Mouse (Mus musculus) forebrain, embryonic 10.5 days (tissue): ENCODE results near the gene Trp73. TPM values are rescaled to one million over a fixed set of nuclear protein-coding genes. Genes with fewer than 3 reads are reported as not detected.

Source experiments
- DNase-seq: peaks from one replicate; pipeline ENCODE4 v3.0.0-alpha.2; 2017; ENCODE audit warnings: low spot score; ENCODE audit errors: extremely low spot score
- H3K27ac ChIP-seq: fragments of 300-500 bp; sonication (generic); 2 replicates; pipeline ENCODE4 v1.5.1; 2016; ENCODE audit warnings: mild to moderate bottlenecking
- H3K27me3 ChIP-seq: fragments of 300-500 bp; sonication (generic); 2 replicates; pipeline ENCODE4 v1.6.1; 2016; ENCODE audit warnings: mild to moderate bottlenecking; ENCODE audit not compliant: poor library complexity, severe bottlenecking
- H3K36me3 ChIP-seq: fragments of 300-500 bp; sonication (generic); replicated peaks from 2 replicates; pipeline ENCODE4 v1.6.1; 2016; ENCODE audit warnings: mild to moderate bottlenecking, moderate library complexity
- H3K4me1 ChIP-seq: fragments of 300-500 bp; sonication (generic); 2 replicates; pipeline ENCODE4 v1.6.1; 2016
- H3K4me3 ChIP-seq: fragments of 300-500 bp; sonication (generic); 2 replicates; pipeline ENCODE4 v1.5.1; 2016; ENCODE audit warnings: mild to moderate bottlenecking, moderate library complexity
- H3K9me3 ChIP-seq: fragments of 300-500 bp; sonication (generic); 2 replicates; pipeline ENCODE4 v1.6.1; 2016; ENCODE audit warnings: mild to moderate bottlenecking, moderate library complexity
- WGBS: fragments of 180-500 bp; shearing (Covaris S2); methylation state at CpG from one replicate; pipeline ENCODE4 v1.1.7; 2016; 5-methylcytosine and 5-hydroxymethylcytosine counted together
- polyA plus RNA-seq: library from polyadenylated mRNA; unstranded; fragments of >200 nt; fragmentation: Nextera tagmentation; extraction: Ambion mirVana; gene quantifications from 2 replicates; pipeline ENCODE4 v1.2.1, GENCODE M21; 2016

The Trp73 gene
- polyA plus RNA-seq, 1 experiment from 2014 or later: 4.5 TPM

DNA sequence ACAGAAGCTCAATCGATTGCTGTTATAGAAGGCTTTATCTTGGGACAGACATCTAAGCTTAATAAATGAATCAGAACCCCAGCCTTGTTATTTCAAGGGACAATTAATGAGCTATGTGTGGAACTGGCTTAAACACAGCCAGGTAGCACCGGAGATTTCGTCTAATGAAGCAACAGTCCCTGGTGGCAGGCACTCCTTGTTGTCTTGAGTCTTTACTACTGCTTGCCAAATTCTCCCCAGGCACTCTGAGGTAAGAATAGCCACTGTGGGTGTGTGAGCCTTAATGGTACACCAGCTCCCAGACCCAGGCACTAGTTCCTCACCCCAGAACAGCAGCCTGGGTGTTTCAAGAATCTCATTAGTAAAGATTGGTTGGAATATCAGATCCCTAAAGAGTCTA lies 88.6 kb downstream of the Trp73 start:
- H3K9me3 ChIP-seq: no peaks in the 10 kb centered on the region
- H3K27me3 ChIP-seq: no peaks in the 10 kb centered on the region
- 90% methylated on average over 3 of the region's 3 CpGs for WGBS
- H3K27ac ChIP-seq: no peak overlapping the region
- no peak overlapping the region for H3K4me3 ChIP-seq
- no peak for DNase-seq
- H3K4me1 ChIP-seq: no peaks in the 10 kb centered on the region
- H3K36me3 ChIP-seq: no peaks in the 10 kb centered on the region

GRCm38 (mm10) chr4:154045837-154046236 lies 94.2 kb downstream of the Trp73 start:
- no peaks in the 10 kb centered on the region for H3K36me3 ChIP-seq
- H3K9me3 ChIP-seq: no peaks in the 10 kb centered on the region
- H3K27ac ChIP-seq: no peak overlapping the region
- no peak for DNase-seq
- no peak overlapping the region for H3K4me3 ChIP-seq
- whole genome bisulfite sequencing: 66% methylated on average over 5 of the region's 5 CpGs
- H3K27me3 ChIP-seq: no peaks in the 10 kb centered on the region
- H3K4me1 ChIP-seq: no peaks in the 10 kb centered on the region

DNA sequence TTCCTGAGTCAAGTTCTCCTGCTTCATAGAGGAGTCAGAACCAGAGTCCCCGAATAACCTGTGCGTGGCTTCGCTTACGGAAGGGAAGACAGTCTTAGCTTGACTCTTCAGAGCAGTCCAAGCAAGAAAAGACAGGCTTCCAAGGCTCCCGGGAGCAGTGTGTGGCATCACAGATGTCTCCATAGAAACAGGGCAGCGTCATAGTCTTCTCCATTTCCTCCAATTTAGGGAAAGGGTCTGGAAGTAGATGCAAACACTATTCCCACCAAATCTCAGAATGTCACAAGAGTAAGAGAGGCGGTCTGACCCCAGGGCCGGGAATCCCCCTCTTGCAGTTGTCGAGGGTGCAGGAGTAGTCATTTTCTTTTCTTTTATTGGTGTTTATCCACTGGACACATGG lies 97.4 kb downstream of the Trp73 start, which contains the start of gene Ccdc27:
Gene Ccdc27, minus strand, starts transcription at position 101 of the 400 bp plus-strand sequence.
- 84% methylated on average over 9 of the region's 9 CpGs for WGBS
- Histone ChIP-seq H3K27me3 (no peaks in the 10 kb centered on the region), H3K27ac (no peak within 1 kb of the TSS), H3K9me3 (no peaks in the 10 kb centered on the region), H3K4me1 (no peaks in the 10 kb centered on the region), H3K4me3 (no peak within 1 kb of the TSS), H3K36me3 (no peaks in the 10 kb centered on the region)
- no peak for DNase-seq

DNA sequence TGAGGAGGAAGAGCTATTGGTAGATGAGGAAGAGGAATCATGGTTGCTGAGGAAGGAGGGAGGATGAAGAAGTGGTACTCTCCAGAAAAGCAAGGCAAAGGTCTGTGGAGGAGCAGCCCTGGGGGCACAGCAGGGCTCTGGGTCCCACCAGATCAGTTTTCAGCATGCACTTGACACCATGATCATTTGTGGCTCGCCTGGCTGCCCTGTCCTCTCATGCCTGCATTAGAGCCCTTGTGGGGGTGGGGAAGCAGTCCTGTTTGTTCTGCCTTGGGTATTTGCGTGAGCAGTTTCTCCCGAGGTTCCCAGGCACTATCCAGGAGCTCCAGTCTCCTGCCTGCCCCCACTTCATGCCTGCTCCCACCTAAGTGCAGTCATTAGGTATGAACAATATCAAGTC lies 102.9 kb downstream of the Trp73 start:
- Histone ChIP-seq H3K4me3 (no peak overlapping the region), H3K27me3 (peaks cover 3% of the 10 kb centered on the region; the same call in 1 of the 2 replicates), H3K9me3 (no peaks in the 10 kb centered on the region), H3K27ac (no peak overlapping the region), H3K4me1 (peaks cover 2% of the 10 kb centered on the region; the same call in 1 of the 2 replicates), H3K36me3 (no peaks in the 10 kb centered on the region)
- WGBS: 52% methylated on average over 3 of the region's 3 CpGs
- DNase-seq: no peak

DNA sequence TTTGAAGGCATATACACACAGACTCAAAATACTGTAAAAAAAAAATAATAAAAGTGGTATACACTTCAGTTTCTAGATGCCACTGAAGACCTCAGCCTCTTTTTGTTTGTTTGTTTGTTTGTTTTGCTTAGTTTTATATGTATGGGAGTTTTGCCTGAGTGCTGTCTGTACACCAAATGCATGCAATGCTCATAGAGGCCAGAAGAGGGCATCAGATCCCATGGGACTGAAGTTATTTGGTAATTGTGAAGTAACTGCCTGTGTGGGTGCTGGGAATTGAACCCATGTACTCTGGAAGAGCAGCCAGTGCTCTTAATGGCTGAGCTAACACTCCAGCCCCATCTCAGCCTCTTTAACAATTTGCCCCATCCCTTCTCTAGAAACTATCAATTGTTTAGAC lies 111.4 kb downstream of the Trp73 start:
- H3K9me3 ChIP-seq: no peaks in the 10 kb centered on the region
- no peak overlapping the region for H3K27ac ChIP-seq
- DNase-seq: no peak
- H3K36me3 ChIP-seq: no peaks in the 10 kb centered on the region
- no peak overlapping the region for H3K4me3 ChIP-seq
- H3K27me3 ChIP-seq: peaks cover 42% of the 10 kb centered on the region
- peaks cover 30% of the 10 kb centered on the region for H3K4me1 ChIP-seq

- no peak for DNase-seq
- Histone ChIP-seq H3K36me3 (no peaks in the 10 kb centered on the region), H3K27me3 (peaks cover 45% of the 10 kb centered on the region), H3K9me3 (no peaks in the 10 kb centered on the region), H3K27ac (no peak overlapping the region), H3K4me3 (no peak overlapping the region), H3K4me1 (peaks cover 32% of the 10 kb centered on the region)
- 86% methylated on average over 7 of the region's 7 CpGs for WGBS
Measured at GRCm38 (mm10) chr4:154028066-154028465, 111.9 kb downstream of the Trp73 start.

DNA sequence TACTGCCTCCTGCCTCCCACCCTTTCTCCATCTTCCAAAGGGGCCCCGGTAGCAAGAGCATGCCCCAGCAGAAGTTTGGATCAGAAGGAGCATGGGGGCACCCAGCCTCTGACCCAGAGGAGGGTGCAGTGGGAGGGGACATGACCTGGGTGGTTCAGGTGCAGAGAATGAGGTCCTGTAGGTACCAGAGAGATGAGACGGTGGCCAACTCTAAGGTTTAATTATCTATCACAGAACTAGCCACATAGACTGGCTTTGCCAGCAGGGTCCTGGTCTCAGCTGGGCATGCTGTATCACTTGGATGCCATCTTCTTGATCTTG lies 113.6 kb downstream of the Trp73 start:
- 26% methylated on average over 2 of the region's 2 CpGs for WGBS
- no peaks in the 10 kb centered on the region for H3K9me3 ChIP-seq
- peaks cover 32% of the 10 kb centered on the region for H3K4me1 ChIP-seq
- peaks cover 16% of the 10 kb centered on the region for H3K36me3 ChIP-seq
- H3K27ac ChIP-seq: peak overlapping the region; percentile 78
- no peak for DNase-seq
- H3K27me3 ChIP-seq: peaks cover 45% of the 10 kb centered on the region
- peak overlapping the region; percentile 53 for H3K4me3 ChIP-seq

DNA sequence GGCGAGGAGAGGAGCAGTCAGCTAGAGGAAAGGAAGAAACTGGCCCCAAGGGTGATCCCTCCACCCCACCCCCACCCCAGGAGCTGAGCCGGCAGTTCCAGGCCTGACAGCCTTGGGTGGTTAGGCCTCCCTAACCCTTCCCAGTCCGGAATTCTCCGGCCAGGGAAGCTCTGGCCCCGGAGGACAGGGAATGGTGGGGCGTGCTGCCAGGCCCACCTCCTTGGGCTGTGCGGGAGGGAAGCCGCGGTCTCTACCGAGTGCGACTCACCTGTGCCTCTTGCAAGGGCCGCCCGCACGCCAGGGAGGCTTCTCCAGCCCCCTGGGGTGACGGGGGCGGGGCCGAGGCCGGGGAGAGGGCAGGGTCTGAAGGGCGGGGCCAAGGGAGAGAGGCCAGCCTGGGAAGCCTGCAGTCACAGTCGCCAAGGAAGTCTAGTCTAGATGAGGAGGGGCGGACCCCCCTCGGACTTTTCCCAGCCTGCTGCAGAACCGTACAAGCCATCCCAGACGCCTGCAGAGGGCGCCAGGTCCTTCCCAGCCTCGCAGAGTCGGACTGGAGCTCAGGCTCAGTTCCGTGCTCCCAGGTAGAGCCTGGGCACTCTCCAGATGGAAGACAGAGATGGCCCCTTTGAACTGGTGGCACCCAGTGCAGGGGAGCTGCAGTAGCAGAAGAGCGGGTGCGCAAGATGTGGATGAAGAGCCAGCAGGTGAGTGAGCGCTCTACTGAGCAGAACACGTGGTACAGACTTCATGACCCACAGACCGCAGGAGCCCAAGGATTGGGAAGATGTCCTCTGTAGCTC lies 114.2 kb downstream of the Trp73 start, which contains the start of gene Smim1:
Gene Smim1, minus strand, starts transcription at position 590 of the 800 bp plus-strand sequence.
- peaks cover 21% of the 10 kb centered on the region for H3K36me3 ChIP-seq
- peaks cover 45% of the 10 kb centered on the region for H3K27me3 ChIP-seq
- H3K4me3 ChIP-seq: peak within 1 kb of the TSS; percentile 53
- peak within 1 kb of the TSS; percentile 78 for H3K27ac ChIP-seq
- peak; percentile 61 for DNase-seq
- peaks cover 32% of the 10 kb centered on the region for H3K4me1 ChIP-seq
- 2% methylated on average over 33 of the region's 33 CpGs for WGBS
- no peaks in the 10 kb centered on the region for H3K9me3 ChIP-seq

DNA sequence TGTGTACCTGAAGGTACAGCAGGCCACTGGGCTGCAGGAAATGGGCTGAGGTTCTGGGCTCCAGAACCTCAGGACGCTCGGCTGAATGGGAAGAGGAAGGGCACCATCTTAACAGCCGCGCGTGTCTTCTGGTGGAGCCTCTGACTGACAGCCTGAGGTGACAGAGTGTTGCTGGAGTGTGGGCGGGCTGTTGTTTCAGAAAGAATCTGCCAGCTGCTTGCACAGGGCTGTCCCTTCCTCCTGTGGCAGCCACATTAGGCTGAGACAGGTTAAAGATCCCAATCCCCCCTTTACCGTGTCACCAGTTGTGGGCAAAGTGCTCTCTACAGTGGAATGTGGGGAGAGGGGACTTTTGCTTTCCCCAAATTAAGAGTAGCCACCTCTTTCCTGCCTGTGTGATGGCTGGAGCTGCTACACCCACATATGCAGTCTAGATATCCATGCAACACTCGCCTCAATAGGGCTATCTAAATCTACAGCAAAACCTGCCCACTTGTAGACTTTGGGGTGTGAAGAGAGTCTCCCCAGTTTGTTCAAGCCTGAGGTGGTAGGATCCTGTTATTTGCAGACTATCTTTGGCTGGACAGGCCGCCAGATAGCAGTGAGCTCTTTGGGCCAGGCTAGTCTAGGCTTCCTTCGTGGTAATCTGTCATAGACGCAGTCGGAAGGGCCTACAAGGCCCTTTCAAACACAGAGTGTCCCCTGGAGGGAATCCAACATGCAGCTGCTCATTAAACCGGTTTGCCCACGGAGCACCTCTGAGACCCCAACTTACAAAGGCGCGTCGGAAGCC lies 115.1 kb downstream of the Trp73 start:
- peaks cover 32% of the 10 kb centered on the region for H3K4me1 ChIP-seq
- H3K27me3 ChIP-seq: peaks cover 45% of the 10 kb centered on the region
- DNase-seq: no peak
- no peaks in the 10 kb centered on the region for H3K9me3 ChIP-seq
- H3K4me3 ChIP-seq: peak overlapping the region; percentile 53
- WGBS: 38% methylated on average over 17 of the region's 17 CpGs
- H3K27ac ChIP-seq: peak overlapping the region; percentile 78
- peaks cover 30% of the 10 kb centered on the region for H3K36me3 ChIP-seq

DNA sequence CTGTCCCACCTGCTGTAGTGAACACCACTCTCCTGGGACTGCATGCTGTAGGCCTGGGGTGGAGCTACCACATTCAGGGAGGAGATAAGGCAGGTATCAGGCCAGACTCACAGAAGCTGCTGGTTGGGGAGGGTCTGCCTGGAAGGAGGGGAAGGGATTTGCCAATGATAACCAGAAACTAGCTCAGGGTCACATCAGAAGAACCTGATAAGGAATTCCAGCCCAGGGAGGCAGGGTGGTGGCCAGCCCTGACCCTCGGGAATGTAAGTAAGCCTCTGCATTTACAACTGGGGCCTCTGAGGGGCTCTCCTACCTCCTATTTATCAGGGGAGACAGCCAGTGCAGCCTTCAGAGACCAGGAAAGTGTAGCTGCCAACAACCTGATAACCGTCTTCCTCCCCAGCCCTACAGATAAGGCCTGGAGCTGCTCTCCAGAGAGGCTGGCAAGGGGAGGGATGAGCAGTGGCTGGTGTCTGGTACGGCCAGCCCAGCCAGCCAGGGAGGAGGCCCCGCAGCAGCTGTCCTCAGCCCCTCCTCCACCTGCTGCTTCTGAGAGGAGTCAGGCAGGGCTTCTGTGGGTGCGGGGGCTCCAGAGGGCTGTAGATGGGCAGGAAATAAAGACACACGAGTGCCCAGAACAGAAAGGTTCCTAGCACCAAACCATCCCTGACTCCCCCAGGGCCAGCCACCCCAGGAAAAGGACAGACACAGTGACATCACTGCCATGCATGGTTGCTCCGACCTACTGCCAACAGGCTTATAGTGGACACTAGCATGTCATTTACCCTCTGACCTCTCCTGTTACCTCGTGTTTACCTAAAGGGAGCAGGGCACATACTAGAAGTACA lies 116.0 kb downstream of the Trp73 start:
- H3K36me3 ChIP-seq: peaks cover 40% of the 10 kb centered on the region
- no peaks in the 10 kb centered on the region for H3K9me3 ChIP-seq
- H3K4me1 ChIP-seq: peaks cover 32% of the 10 kb centered on the region
- WGBS: 34% methylated on average over 8 of the region's 8 CpGs
- peak; percentile 25 for DNase-seq
- peaks cover 45% of the 10 kb centered on the region for H3K27me3 ChIP-seq
- H3K27ac ChIP-seq: no peak overlapping the region; the same call in 1 of the 2 replicates
- 0 out of 2 replicates have a peak overlapping the region, but pooled peaks have one; percentile 53 for H3K4me3 ChIP-seq

GRCm38 (mm10) chr4:154022844-154023243 lies 117.2 kb downstream of the Trp73 start:
- peaks cover 51% of the 10 kb centered on the region for H3K36me3 ChIP-seq
- no peak for DNase-seq
- peaks cover 32% of the 10 kb centered on the region for H3K4me1 ChIP-seq
- 45% methylated on average over 4 of the region's 4 CpGs for WGBS
- peaks cover 45% of the 10 kb centered on the region for H3K27me3 ChIP-seq
- 0 out of 2 replicates have a peak overlapping the region, but pooled peaks have one; percentile 1 for H3K4me3 ChIP-seq
- H3K9me3 ChIP-seq: no peaks in the 10 kb centered on the region
- peak overlapping the region; percentile 25; the same call in 1 of the 2 replicates for H3K27ac ChIP-seq

GRCm38 (mm10) chr4:154022407-154022806 lies 117.6 kb downstream of the Trp73 start:
- H3K9me3 ChIP-seq: no peaks in the 10 kb centered on the region
- peaks cover 32% of the 10 kb centered on the region for H3K4me1 ChIP-seq
- 0 out of 2 replicates have a peak overlapping the region, but pooled peaks have one; percentile 25 for H3K27ac ChIP-seq
- H3K36me3 ChIP-seq: peaks cover 56% of the 10 kb centered on the region
- H3K27me3 ChIP-seq: peaks cover 41% of the 10 kb centered on the region
- DNase-seq: no peak
- WGBS: 82% methylated on average over 4 of the region's 4 CpGs
- 0 out of 2 replicates have a peak overlapping the region, but pooled peaks have one; percentile 1 for H3K4me3 ChIP-seq
